Mouse (Mus musculus): ENCODE measurements at regions not wholly inside any gene's neighbourhood (a gene's known extent, or its start where the extent isn't known, plus 50 kb on each side); places are given as distances from the start of the nearest gene placed in this dataset.

- H3K27me3 ChIP-seq (replicated peaks; ENCODE audit: control insufficient read depth, insufficient read depth, low read length), result no peaks in the 10 kb centered on the region
- H3K27ac ChIP-seq (ENCODE audit: insufficient read depth, low read depth, low read length), result no peak overlapping the region
- H3K4me1 ChIP-seq (ENCODE audit: control insufficient read depth, insufficient read depth, low read length), result no peaks in the 10 kb centered on the region
- H3K36me3 ChIP-seq (ENCODE audit: control insufficient read depth, insufficient read depth, low read length), result no peaks in the 10 kb centered on the region
- no peak for DNase-seq
- H3K4me3 ChIP-seq (ENCODE audit: insufficient read depth, low read depth, low read length), result no peak overlapping the region
- WGBS, result 52% methylated on average over 16 of the region's 28 CpGs
- TF ChIP-seq CTCF (conservative IDR thresholded peaks at IDR 0.05; ENCODE audit: insufficient read depth, insufficient read length, low read depth, low read length), result no peak
- no peak for TF ChIP-seq POLR2A (IDR thresholded peaks at IDR 0.05; ENCODE audit: low read depth, low read length)
These were observed 122.9 kb upstream of the Pja1 start for GRCm38 (mm10) chrX:99593872-99594487.

GRCm38 (mm10) chrX:99592980-99593379, 121.9 kb upstream of the Pja1 start:
- 84% methylated on average over 11 of the region's 11 CpGs for WGBS
- H3K4me3 ChIP-seq (ENCODE audit: insufficient read depth, low read depth, low read length), result no peak overlapping the region
- H3K4me1 ChIP-seq (ENCODE audit: control insufficient read depth, insufficient read depth, low read length), result no peaks in the 10 kb centered on the region
- H3K36me3 ChIP-seq (ENCODE audit: control insufficient read depth, insufficient read depth, low read length), result no peaks in the 10 kb centered on the region
- TF ChIP-seq POLR2A (IDR thresholded peaks at IDR 0.05; ENCODE audit: low read depth, low read length) (no peak), CTCF (conservative IDR thresholded peaks at IDR 0.05; ENCODE audit: insufficient read depth, insufficient read length, low read depth, low read length) (no peak)
- DNase-seq, result no peak
- H3K27me3 ChIP-seq (replicated peaks; ENCODE audit: control insufficient read depth, insufficient read depth, low read length), result no peaks in the 10 kb centered on the region
- H3K27ac ChIP-seq (ENCODE audit: insufficient read depth, low read depth, low read length), result no peak overlapping the region

GRCm38 (mm10) chrX:99587284-99587683, 116.2 kb upstream of the Pja1 start:
- Histone ChIP-seq H3K36me3 (ENCODE audit: control insufficient read depth, insufficient read depth, low read length) (no peaks in the 10 kb centered on the region), H3K27ac (ENCODE audit: insufficient read depth, low read depth, low read length) (no peak overlapping the region), H3K4me1 (ENCODE audit: control insufficient read depth, insufficient read depth, low read length) (peaks cover 12% of the 10 kb centered on the region; the same call in 1 of the 2 replicates), H3K27me3 (replicated peaks; ENCODE audit: control insufficient read depth, insufficient read depth, low read length) (no peaks in the 10 kb centered on the region), H3K4me3 (ENCODE audit: insufficient read depth, low read depth, low read length) (no peak overlapping the region)
- TF ChIP-seq POLR2A (IDR thresholded peaks at IDR 0.05; ENCODE audit: low read depth, low read length) (no peak), CTCF (conservative IDR thresholded peaks at IDR 0.05; ENCODE audit: insufficient read depth, insufficient read length, low read depth, low read length) (no peak)
- DNase-seq, result no peak
- 25% methylated on average over 1 of the region's 2 CpGs for WGBS

- Histone ChIP-seq H3K27me3 (replicated peaks; ENCODE audit: control insufficient read depth, insufficient read depth, low read length) (no peaks in the 10 kb centered on the region), H3K4me3 (ENCODE audit: insufficient read depth, low read depth, low read length) (no peak overlapping the region), H3K4me1 (ENCODE audit: control insufficient read depth, insufficient read depth, low read length) (peaks cover 12% of the 10 kb centered on the region; the same call in 1 of the 2 replicates), H3K36me3 (ENCODE audit: control insufficient read depth, insufficient read depth, low read length) (no peaks in the 10 kb centered on the region), H3K27ac (ENCODE audit: insufficient read depth, low read depth, low read length) (peak overlapping the region; percentile 46; the same call in 1 of the 2 replicates)
- no peak for DNase-seq
- WGBS, result 30% methylated on average over 11 of the region's 11 CpGs
- TF ChIP-seq POLR2A (IDR thresholded peaks at IDR 0.05; ENCODE audit: low read depth, low read length), result no peak
- no peak for TF ChIP-seq CTCF (conservative IDR thresholded peaks at IDR 0.05; ENCODE audit: insufficient read depth, insufficient read length, low read depth, low read length)
These were observed 115.2 kb upstream of the Pja1 start for GRCm38 (mm10) chrX:99586282-99586681.

- TF ChIP-seq CTCF (conservative IDR thresholded peaks at IDR 0.05; ENCODE audit: insufficient read depth, insufficient read length, low read depth, low read length), result no peak
- TF ChIP-seq POLR2A (IDR thresholded peaks at IDR 0.05; ENCODE audit: low read depth, low read length), result no peak
- 26% methylated on average over 3 of the region's 3 CpGs for WGBS
- H3K27ac ChIP-seq (ENCODE audit: insufficient read depth, low read depth, low read length), result peak overlapping the region; percentile 92
- no peaks in the 10 kb centered on the region for H3K27me3 ChIP-seq (replicated peaks; ENCODE audit: control insufficient read depth, insufficient read depth, low read length)
- peaks cover 12% of the 10 kb centered on the region; the same call in 1 of the 2 replicates for H3K4me1 ChIP-seq (ENCODE audit: control insufficient read depth, insufficient read depth, low read length)
- DNase-seq, result peak; percentile 78
- no peaks in the 10 kb centered on the region for H3K36me3 ChIP-seq (ENCODE audit: control insufficient read depth, insufficient read depth, low read length)
- H3K4me3 ChIP-seq (ENCODE audit: insufficient read depth, low read depth, low read length), result no peak overlapping the region
These were observed 114.6 kb upstream of the Pja1 start for GRCm38 (mm10) chrX:99585703-99586102.

- Histone ChIP-seq H3K27ac (ENCODE audit: insufficient read depth, low read depth, low read length) (no peak overlapping the region), H3K4me3 (ENCODE audit: insufficient read depth, low read depth, low read length) (no peak overlapping the region), H3K36me3 (ENCODE audit: control insufficient read depth, insufficient read depth, low read length) (no peaks in the 10 kb centered on the region), H3K27me3 (replicated peaks; ENCODE audit: control insufficient read depth, insufficient read depth, low read length) (no peaks in the 10 kb centered on the region), H3K4me1 (ENCODE audit: control insufficient read depth, insufficient read depth, low read length) (peaks cover 12% of the 10 kb centered on the region; the same call in 1 of the 2 replicates)
- TF ChIP-seq POLR2A (IDR thresholded peaks at IDR 0.05; ENCODE audit: low read depth, low read length) (no peak), CTCF (conservative IDR thresholded peaks at IDR 0.05; ENCODE audit: insufficient read depth, insufficient read length, low read depth, low read length) (no peak)
- 96% methylated on average over 9 of the region's 9 CpGs for WGBS
- DNase-seq, result no peak
These were observed 111.5 kb upstream of the Pja1 start for GRCm38 (mm10) chrX:99582611-99583010.

GRCm38 (mm10) chrX:99581632-99582466, 110.8 kb upstream of the Pja1 start:
- peaks cover 12% of the 10 kb centered on the region; the same call in 1 of the 2 replicates for H3K4me1 ChIP-seq (ENCODE audit: control insufficient read depth, insufficient read depth, low read length)
- H3K36me3 ChIP-seq (ENCODE audit: control insufficient read depth, insufficient read depth, low read length), result no peaks in the 10 kb centered on the region
- no peak overlapping the region for H3K4me3 ChIP-seq (ENCODE audit: insufficient read depth, low read depth, low read length)
- 48% methylated on average over 10 of the region's 10 CpGs for WGBS
- no peak for DNase-seq
- no peak overlapping the region for H3K27ac ChIP-seq (ENCODE audit: insufficient read depth, low read depth, low read length)
- TF ChIP-seq POLR2A (IDR thresholded peaks at IDR 0.05; ENCODE audit: low read depth, low read length) (no peak), CTCF (conservative IDR thresholded peaks at IDR 0.05; ENCODE audit: insufficient read depth, insufficient read length, low read depth, low read length) (no peak)
- H3K27me3 ChIP-seq (replicated peaks; ENCODE audit: control insufficient read depth, insufficient read depth, low read length), result no peaks in the 10 kb centered on the region
